Mouse (Mus musculus) thymus, postnatal 0 days (tissue): Measurements from ENCODE around the gene Abhd2. TPM values are rescaled to one million over a fixed set of nuclear protein-coding genes. Genes with fewer than 3 reads are reported as not detected.
A peak's percentile ranks its signal among the peaks of the same experiment; 100 is the strongest.

Experiments used
- DNase-seq: peaks from one replicate; pipeline ENCODE4 v3.0.0-alpha.2; 2015; ENCODE audit warnings: low spot score
- polyA plus RNA-seq: library from polyadenylated mRNA; unstranded; fragments of >200 nt; fragmentation: Nextera tagmentation; extraction: Ambion mirVana; gene quantifications from 2 replicates; pipeline ENCODE4 v1.2.1, GENCODE M21; 2015

The Abhd2 gene
- polyA plus RNA-seq, 1 experiment from 2014 or later: 15.9 TPM

DNA sequence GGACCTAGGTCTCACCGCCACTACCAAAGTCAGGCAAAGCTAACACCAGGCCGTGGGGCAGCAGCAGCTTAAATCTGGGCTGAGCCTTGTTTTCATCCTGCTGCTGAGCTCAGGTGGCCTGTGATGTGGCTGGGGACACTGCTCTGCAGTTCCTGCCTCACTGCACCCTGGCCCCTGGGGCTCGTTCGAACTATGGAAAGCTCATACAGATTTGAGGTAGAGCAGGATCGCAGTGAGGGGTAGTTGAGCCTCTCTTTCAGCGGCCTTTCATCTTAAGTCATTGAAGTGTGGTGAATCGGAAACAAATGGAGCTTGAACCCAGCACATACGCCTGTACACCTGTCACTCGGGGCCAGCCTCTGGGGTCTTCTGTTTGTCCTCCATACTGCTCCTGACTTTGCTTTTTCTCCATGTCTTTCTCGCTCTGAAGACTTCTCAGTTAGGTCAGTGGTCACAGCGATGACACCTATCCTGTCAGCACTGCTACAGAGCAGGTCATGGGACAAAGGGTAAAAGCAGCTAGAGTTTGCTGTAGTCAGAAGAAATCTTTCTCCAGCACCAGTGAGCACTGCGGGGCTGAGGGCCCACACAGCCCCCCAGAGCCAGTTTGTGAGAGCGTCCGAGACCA, 20.7 kb downstream of the Abhd2 start:
- DNase-seq: peak; percentile 65

- DNase-seq: no peak
Observed at GRCm38 (mm10) chr7:79294449-79294980, 21.5 kb downstream of the Abhd2 start.

DNA sequence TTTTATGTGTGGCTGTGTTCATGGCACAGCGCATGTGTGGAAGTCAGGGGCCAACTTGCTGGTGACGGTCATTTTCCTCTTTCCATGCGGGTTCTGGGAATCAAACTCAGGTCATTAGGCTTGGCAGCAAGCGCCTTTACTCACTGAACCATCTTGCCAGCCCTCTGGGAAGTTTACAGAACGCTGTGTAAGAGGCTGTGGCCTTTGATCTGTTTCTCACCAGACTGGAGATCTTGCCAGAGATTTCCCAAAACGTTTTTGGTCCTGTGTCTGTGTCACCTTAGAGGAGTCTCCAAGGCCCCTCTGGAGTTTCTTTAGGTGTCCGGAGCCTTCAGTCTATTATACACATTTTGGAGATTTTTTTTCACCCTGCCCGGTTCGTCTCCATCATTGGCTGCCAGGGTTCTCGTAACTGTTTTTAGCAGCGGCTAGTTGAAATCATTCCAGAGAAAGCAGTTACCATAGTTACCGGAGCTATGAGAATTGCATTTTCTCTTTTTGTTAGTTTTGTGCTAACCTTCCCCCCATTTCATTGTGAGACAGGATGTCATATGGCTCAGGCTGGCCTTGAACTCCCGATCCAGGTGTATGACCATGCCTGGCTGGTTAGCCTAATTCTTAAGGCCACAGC, 22.3 kb downstream of the Abhd2 start:
- no peak for DNase-seq

- DNase-seq: no peak
Observed at GRCm38 (mm10) chr7:79298681-79299080, 25.7 kb downstream of the Abhd2 start.

- no peak for DNase-seq
Observed at GRCm38 (mm10) chr7:79299548-79299947, 26.5 kb downstream of the Abhd2 start.

DNA sequence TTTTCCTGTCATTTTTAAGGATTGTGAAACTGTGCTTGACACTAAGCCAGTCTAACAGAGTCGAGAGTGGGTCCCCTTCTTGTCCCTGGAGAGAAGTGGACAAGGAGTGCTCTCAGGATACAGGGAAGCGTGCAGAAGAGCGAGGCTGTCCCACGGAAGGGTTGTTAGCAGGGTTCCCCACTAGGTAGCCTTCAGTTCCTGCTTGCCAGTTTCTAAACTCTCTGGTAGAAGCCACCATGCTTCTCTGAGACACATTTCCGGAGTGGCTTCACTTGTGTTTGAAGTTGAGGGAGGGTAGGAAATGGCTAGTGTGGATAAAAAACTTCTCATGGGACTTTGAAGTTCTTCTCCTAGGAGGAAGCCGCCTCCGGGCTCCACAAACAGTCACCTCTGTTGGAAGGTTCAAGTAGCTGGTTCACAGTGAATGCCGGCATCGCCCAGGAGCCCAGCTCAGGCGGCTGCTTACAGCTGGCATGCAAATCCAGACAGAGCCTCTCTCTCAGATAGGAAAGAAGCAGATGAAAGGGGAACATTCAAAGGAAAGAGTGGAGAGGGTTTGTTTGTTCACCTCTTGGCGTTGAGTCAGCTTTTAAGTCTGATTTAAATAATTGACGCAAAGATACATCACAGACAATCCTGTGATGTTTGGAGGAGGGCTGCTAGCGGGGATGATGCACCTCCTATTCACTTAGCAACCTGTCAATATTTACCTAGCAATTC, 27.6 kb downstream of the Abhd2 start:
- DNase-seq: peak; percentile 64

- DNase-seq: no peak
Observed at GRCm38 (mm10) chr7:79302145-79302544, 29.1 kb downstream of the Abhd2 start.

DNA sequence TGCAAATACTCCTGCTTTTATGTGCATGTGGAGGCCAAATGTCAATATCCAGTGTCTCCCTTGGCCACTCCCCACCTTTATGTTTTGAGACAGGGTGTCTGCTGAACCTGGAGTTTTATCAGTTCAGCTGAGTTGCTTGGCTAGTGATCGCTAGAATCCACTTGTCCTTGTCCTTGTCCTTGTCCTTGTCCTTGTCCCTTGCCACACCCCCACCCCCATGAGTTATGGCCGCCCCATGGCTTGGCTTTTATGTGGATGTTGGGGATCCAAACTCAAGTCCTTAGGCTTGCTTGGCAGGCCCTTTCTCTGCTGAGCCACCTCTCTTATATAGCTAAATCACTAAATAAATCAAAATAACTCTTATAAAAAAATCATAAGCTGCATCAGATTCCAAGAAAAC, 29.6 kb downstream of the Abhd2 start:
- DNase-seq: no peak

GRCm38 (mm10) chr7:79303183-79303761, 30.3 kb downstream of the Abhd2 start:
- DNase-seq: no peak

DNA sequence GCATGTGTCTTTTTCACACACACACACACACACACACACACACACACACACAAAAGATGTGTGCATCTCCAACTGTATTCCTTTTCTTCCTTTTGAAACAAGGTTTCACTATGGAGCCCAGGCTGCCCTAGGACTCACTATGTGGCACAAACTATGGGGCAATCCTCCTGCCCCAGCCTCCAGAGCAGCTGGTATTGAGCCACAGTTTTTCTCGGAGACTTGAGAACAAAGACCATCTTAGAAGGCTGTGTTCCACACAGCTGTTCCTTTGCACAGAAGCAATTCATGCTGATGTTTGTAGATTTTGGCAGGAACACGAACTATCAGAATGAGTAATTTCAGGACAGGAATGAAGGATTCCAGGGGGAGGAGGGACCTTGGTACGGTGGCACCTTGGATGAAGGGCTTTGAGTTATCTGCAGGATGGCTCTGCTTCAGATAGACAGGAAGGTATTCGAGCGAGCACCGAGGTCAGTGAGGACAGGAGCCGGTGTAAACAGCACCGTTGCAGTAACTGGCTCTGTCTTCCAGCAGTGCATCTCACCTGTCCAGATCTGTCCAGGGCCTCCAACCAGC, 35.5 kb downstream of the Abhd2 start:
- no peak for DNase-seq

DNA sequence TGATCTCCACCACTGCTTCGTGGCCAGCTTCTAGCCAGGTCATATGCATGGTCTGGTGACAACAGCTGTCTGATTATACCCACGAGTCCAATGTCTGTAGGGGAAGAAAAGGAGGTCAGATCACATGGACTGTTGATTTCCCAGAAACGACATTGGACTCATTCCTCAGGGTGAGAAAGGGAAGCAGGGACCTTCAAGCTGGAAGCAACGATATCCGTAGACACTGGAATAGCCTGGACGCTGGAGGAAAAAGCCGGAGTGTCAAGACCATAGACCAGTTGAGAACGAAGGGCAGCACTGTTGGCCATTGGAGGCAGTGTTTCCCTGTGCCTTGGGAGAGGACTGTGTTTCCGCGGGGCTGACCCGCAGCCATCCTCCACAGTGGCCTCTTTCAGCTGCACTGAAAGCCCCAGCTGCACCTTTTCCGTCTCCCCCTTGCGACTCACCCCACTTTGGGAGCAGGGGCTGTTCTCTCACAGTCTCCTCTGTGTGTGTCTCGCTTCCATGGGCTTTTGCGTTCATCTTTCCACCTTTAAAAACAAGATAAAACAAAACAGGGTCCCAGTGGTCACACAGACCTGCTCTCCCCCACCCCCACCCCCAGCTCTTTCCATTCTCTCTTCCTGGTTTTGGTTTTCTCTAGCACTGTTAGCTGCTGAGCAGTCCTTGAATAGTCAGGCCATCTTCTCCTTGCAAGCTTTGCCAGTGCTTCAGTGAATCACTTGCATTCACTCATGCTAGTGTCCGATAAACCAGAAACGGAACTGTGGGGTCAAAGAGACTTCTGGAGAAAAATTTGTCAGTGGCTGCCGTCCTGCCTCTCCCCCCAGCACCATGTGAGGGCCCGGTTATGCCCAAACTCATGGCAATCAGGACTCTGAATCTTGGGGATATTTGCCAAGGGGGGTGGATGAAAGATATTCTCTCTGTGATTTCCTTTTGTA, 36.5 kb downstream of the Abhd2 start:
- DNase-seq: no peak

GRCm38 (mm10) chr7:79310191-79310555, 37.2 kb downstream of the Abhd2 start:
- DNase-seq: no peak

- no peak for DNase-seq
Observed at GRCm38 (mm10) chr7:79311420-79311988, 38.5 kb downstream of the Abhd2 start.

GRCm38 (mm10) chr7:79312246-79312645, 39.2 kb downstream of the Abhd2 start:
- DNase-seq: no peak

- DNase-seq: no peak
Observed at GRCm38 (mm10) chr7:79313519-79314059, 40.6 kb downstream of the Abhd2 start.

DNA sequence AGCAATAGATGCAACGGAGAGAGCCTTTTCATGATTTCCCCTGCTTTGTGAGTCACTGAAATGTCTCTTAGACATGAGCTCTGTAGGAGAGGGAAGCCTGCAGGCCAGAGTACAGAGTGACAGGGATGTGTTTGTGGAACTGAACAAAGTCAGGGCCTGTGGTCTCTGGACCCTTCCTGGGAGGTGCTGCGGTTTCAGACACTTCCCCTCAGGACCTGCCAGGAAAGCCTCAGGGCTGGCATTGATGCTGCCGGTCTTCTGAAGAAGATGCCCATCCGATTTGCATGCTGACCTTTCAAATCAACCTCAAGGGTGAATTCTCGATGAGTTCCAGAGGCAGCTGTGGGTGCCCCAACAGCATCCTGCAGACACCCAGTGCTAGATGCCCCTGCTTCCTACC, 41.5 kb downstream of the Abhd2 start:
- DNase-seq: no peak

GRCm38 (mm10) chr7:79315149-79315548, 42.1 kb downstream of the Abhd2 start:
- DNase-seq: no peak

GRCm38 (mm10) chr7:79316069-79316695, 43.2 kb downstream of the Abhd2 start:
- DNase-seq: no peak

DNA sequence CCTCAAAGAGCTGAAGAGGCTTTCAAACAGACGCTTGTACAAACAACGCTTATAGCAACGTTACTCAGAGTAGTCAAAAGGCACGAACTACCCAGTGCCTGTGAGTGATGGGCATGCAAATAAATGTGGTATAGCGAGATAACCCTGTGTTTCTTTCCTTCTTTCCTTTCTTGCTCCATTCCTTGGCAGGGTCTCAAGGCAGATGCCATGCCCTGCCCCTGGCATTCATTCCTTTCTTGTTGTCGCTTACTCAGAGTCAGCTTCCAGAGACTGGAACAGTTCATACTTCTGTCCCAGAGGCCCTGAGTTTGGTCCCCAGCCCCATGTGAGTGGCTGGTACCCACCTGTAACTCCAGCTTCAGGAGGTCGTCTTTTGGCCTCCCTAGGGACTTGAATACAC, 44.6 kb downstream of the Abhd2 start:
- no peak for DNase-seq
